Mouse (Mus musculus) brain, embryonic 14.5 days (tissue): ENCODE data around the gene Arih1.

Experiments
- CTCF ChIP-seq: fragments of 200-500 bp; IDR thresholded peaks from 2 replicates; pipeline ENCODE4 v1.5.1; 2012; ENCODE audit warnings: inconsistent platforms, mild to moderate bottlenecking, moderate library complexity, borderline replicate concordance; ENCODE audit not compliant: insufficient read depth, insufficient read length; ENCODE audit errors: extremely low read depth
- POLR2A ChIP-seq: fragments of 200-500 bp; IDR thresholded peaks from 2 replicates; pipeline ENCODE4 v1.6.1; 2012; ENCODE audit warnings: mild to moderate bottlenecking, inconsistent platforms, borderline replicate concordance; ENCODE audit not compliant: poor library complexity, insufficient read depth, insufficient read length, severe bottlenecking; ENCODE audit errors: extremely low read depth

DNA sequence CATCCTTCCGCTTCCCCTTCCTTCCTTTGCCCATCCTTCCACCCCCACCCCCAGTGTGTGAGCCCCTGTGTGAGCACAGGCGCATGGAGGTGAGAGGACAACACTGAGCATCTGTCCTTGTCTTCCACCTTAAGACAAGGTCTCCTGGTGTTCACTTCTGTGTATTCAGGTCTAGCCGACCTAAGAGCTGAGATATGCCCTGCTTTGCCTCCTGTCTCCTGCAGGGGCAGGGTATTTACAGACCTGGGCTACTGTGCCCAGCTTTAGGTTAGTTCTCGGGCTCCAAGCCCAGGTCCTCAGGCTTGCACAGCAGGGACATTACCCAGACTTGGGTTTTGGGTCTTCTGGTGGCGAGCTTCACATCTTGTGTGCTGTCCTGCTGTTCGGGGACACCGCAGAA is 30.7 kb upstream of the Arih1 start:
- TF ChIP-seq CTCF (no peak), POLR2A (no peak)
